Mouse (Mus musculus) cerebellum, adult 2 months (tissue): ENCODE data around the gene Hmgn3. TPM values are rescaled to one million over a fixed set of nuclear protein-coding genes. Genes with fewer than 3 reads are reported as not detected.

Source experiments
- DNase-seq, 2 experiments: peaks; one replicate each; pipeline ENCODE4 v3.0.0; 2021
- H3K27ac ChIP-seq: fragments of 200-500 bp; 2 replicates; pipeline ENCODE4 v1.5.1; 2012; ENCODE audit warnings: low read length, control low read depth, inconsistent platforms; ENCODE audit not compliant: insufficient read depth
- H3K27me3 ChIP-seq: fragments of 200-500 bp; 2 replicates; pipeline ENCODE4 v1.6.1; 2012; ENCODE audit warnings: inconsistent platforms, mild to moderate bottlenecking, low read length, moderate library complexity; ENCODE audit not compliant: control insufficient read depth, insufficient read depth
- H3K4me1 ChIP-seq: fragments of 200-500 bp; 2 replicates; pipeline ENCODE4 v1.6.1; 2011; ENCODE audit warnings: low read length; ENCODE audit not compliant: control insufficient read depth, insufficient read depth
- H3K4me3 ChIP-seq: fragments of 200-500 bp; replicated peaks from 2 replicates; pipeline ENCODE3; 2011; ENCODE audit warnings: mild to moderate bottlenecking, low read depth, low read length, control low read depth; ENCODE audit not compliant: insufficient read depth
- CTCF ChIP-seq: fragments of 200-500 bp; IDR thresholded peaks from 2 replicates; pipeline ENCODE4 v1.5.1; 2011; ENCODE audit warnings: low read depth, mild to moderate bottlenecking, control low read depth, low read length, moderate library complexity, borderline replicate concordance; ENCODE audit not compliant: insufficient read depth
- POLR2A ChIP-seq: fragments of 200-500 bp; IDR thresholded peaks from 2 replicates; pipeline ENCODE4 v1.6.1; 2011; ENCODE audit warnings: low read length, control low read depth, borderline replicate concordance; ENCODE audit not compliant: insufficient read depth
- WGBS: fragments of 180-500 bp; shearing (Covaris S2); methylation state at CpG from one replicate; pipeline ENCODE4 v1.1.7; 2018; 5-methylcytosine and 5-hydroxymethylcytosine counted together
- polyA plus RNA-seq: library from polyadenylated mRNA; depleted of rRNA; stranded (reverse); fragments of >200 nt; gene quantifications from 2 replicates; pipeline ENCODE4 v1.2.3, GENCODE M21; 2012; rRNA removed

Hmgn3 gene
- polyA plus RNA-seq, 1 experiment = 109 TPM

GRCm38 (mm10) chr9:83094649-83095336 lies 51.7 kb downstream of the Hmgn3 start:
- Histone ChIP-seq H3K4me3 (no peak overlapping the region), H3K27me3 (no peaks in the 10 kb centered on the region), H3K27ac (no peak overlapping the region), H3K4me1 (no peaks in the 10 kb centered on the region)
- no peak for TF ChIP-seq CTCF
- no peak for TF ChIP-seq POLR2A
- WGBS = 85% methylated on average over 3 of the region's 3 CpGs
- DNase-seq = no peak

- DNase-seq = no peak
- 86% methylated on average over 7 of the region's 7 CpGs for WGBS
- H3K27ac ChIP-seq = no peak overlapping the region
- TF ChIP-seq CTCF (no peak), POLR2A (no peak)
- no peaks in the 10 kb centered on the region; the same call in 1 of the 2 replicates for H3K27me3 ChIP-seq
- H3K4me3 ChIP-seq = no peak overlapping the region
- no peaks in the 10 kb centered on the region for H3K4me1 ChIP-seq
Measured at GRCm38 (mm10) chr9:83083790-83084469, 62.6 kb downstream of the Hmgn3 start.

GRCm38 (mm10) chr9:83083091-83083490 lies 63.4 kb downstream of the Hmgn3 start:
- 72% methylated on average over 5 of the region's 5 CpGs for WGBS
- no peak for TF ChIP-seq POLR2A
- TF ChIP-seq CTCF = no peak
- DNase-seq = no peak

GRCm38 (mm10) chr9:83082296-83082695 lies 64.2 kb downstream of the Hmgn3 start:
- TF ChIP-seq POLR2A = no peak
- TF ChIP-seq CTCF = no peak
- no peak for DNase-seq
- no peak overlapping the region for H3K27ac ChIP-seq
- whole genome bisulfite sequencing = 79% methylated on average over 6 of the region's 6 CpGs
- no peaks in the 10 kb centered on the region for H3K27me3 ChIP-seq
- H3K4me3 ChIP-seq = no peak overlapping the region
- H3K4me1 ChIP-seq = no peaks in the 10 kb centered on the region

More at GRCm38 (mm10) chr9:83083091-83083490, 63.4 kb downstream of the Hmgn3 start:
- no peak overlapping the region for H3K27ac ChIP-seq
- no peak overlapping the region for H3K4me3 ChIP-seq
- no peaks in the 10 kb centered on the region; the same call in 1 of the 2 replicates for H3K27me3 ChIP-seq
- no peaks in the 10 kb centered on the region for H3K4me1 ChIP-seq

GRCm38 (mm10) chr9:83079724-83080123 lies 66.8 kb downstream of the Hmgn3 start:
- H3K4me3 ChIP-seq = no peak overlapping the region
- H3K27ac ChIP-seq = no peak overlapping the region
- DNase-seq = no peak
- no peak for TF ChIP-seq CTCF
- no peak for TF ChIP-seq POLR2A
- no peaks in the 10 kb centered on the region for H3K27me3 ChIP-seq
- 95% methylated on average over 3 of the region's 3 CpGs for WGBS
- H3K4me1 ChIP-seq = no peaks in the 10 kb centered on the region

GRCm38 (mm10) chr9:83068246-83068645 lies 78.2 kb downstream of the Hmgn3 start:
- no peaks in the 10 kb centered on the region for H3K27me3 ChIP-seq
- TF ChIP-seq CTCF (no peak), POLR2A (no peak)
- H3K4me3 ChIP-seq = no peak overlapping the region
- H3K4me1 ChIP-seq = no peaks in the 10 kb centered on the region
- WGBS = 75% methylated on average over 5 of the region's 5 CpGs
- DNase-seq = no peak
- H3K27ac ChIP-seq = no peak overlapping the region

- WGBS = 82% methylated on average over 11 of the region's 11 CpGs
- no peak for DNase-seq
- H3K27me3 ChIP-seq = no peaks in the 10 kb centered on the region
- H3K4me1 ChIP-seq = no peaks in the 10 kb centered on the region
- H3K4me3 ChIP-seq = no peak overlapping the region
- H3K27ac ChIP-seq = no peak overlapping the region
- no peak for TF ChIP-seq CTCF
- no peak for TF ChIP-seq POLR2A
Measured at GRCm38 (mm10) chr9:83061289-83061688, 85.2 kb downstream of the Hmgn3 start.

Other genes starting within 250 kb of the Hmgn3 start
- 18.3 and 20.4 TPM in 2 replicates for gene Phip, start 171.2 kb downstream of the Hmgn3 start, polyA plus RNA-seq